Mouse (Mus musculus) T-helper 2 cell (primary cell): ENCODE data around the gene Mrpl52.

ENCODE experiments used
- in situ Hi-C: fragments of 300-600 bp; cut with MboI, MseI; formaldehyde crosslinking; loops from one replicate; pipeline ENCODE4 v1.15.1; 2025; ENCODE audit warnings: high pct_unique_total_duplicates

Mrpl52 gene

GRCm38 (mm10) chr14:54426689-54427398 is at the start of gene Mrpl52:
Gene Mrpl52, plus strand, starts transcription at chr14:54426909.
- in situ Hi-C loops, result loop anchor here (10.0 kb wide), 1 partner anchor 192 kb away; no protein-coding TSS in a partner anchor

DNA sequence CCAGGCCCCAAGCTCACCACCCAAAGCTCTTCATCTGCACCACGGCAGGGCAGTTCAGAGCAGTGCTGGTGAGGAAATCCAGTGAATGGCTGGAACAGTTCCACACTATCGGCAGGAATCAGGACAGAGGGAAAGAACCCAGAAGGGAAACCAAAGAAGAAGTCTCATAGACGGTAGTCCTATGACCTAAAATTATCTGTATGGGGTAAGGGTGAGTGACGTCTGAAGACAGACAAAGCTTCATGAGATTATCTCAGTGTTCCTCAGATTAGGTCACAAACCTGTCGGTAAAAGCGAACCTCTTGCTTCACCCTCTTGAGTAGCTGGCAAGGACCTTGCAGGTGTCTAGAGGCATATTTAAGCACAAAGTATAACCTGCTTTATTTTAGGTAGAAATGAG is 49.5 kb upstream of the Mrpl52 start:
- in situ Hi-C loops, result no loop called here

- in situ Hi-C loops, result no loop called here
Measured at GRCm38 (mm10) chr14:54379571-54379970, 47.1 kb upstream of the Mrpl52 start.

DNA sequence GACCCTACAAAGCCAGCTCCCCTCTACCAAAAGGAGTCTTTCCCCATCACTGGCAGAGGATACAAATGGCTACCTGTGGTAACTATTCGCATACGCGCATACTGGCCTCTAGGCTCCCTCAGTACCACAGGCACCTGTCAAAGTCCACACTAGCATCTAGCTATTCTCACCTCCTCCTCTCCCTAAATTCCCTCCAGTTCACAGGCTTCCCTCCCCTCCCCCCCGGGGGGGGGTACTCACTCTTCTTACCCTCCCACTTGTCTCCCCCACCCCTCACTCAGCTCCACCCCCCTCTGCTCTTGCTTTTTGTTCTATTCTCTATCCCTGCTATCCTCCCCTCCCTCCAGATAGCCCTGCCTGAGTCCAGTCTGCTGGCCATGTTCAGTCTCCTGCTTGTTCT is 46.1 kb upstream of the Mrpl52 start:
- in situ Hi-C loops, result loop anchor here (10.0 kb wide), 1 partner anchor 364 kb away; no protein-coding TSS in a partner anchor

DNA sequence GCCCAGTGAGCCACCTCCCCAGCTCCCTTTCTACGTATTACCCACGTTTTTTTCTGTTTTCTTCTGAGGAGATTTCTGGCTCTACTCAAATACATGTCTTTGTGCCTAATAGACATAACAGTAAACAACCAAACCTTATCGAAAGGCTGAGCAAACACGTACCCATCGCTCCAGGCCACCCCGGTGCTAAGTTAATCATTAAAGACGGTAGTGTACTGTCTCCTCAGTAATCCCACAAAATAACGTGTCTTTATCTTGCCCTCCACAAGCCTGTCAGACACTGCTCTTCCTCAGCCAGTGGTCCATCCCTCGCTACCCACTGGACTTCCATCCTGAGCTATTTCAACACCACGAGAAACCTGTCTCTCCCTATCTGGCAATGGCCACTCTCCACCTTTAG is 44.9 kb upstream of the Mrpl52 start:
- in situ Hi-C loops, result loop anchor here (10.0 kb wide), 1 partner anchor 363 kb away; no protein-coding TSS in a partner anchor

DNA sequence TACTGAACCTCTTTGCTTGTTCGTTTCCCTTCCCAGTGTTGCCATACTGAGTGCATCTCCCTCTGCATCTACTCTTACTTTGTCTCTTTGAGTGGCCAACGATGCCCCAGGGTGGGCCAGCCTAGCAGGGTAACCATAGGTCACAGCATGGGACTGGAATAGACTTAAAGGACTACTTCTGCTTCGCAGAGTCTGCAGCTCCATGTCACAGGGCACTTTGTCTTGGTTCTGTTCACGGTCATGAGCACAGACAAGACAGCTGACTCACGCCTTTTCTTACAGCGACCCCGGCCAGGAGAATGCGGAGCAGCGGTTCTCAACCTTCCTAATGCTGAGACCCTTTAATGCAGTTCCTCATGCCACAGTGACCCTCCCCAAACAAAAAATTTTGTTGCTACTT is 44.1 kb upstream of the Mrpl52 start:
- in situ Hi-C loops, result loop anchor here (10.0 kb wide), 1 partner anchor 362 kb away; no protein-coding TSS in a partner anchor

DNA sequence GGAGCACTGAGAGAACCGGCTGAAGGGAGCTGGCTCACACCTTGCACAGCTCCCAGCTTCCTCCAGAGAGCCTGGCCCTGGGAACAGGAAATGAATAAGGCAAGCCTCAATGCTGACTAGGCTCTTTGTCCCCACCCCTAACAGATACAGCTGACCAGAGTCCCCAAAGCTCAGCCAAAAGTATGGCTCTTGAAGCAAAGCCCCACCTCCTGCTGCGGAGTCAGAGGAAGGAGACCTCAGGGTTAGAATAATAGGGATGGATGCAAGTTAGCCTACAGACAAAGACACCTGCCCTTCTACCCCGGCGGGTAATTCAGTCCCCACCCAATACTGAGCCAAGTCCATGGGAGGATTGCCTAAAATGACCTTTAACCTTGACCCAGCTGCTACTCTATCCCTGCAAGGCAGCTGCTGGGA is 43.3 kb upstream of the Mrpl52 start:
- in situ Hi-C loops, result loop anchor here (10.0 kb wide), 1 partner anchor 361 kb away; no protein-coding TSS in a partner anchor

- in situ Hi-C loops, result loop anchor here (10.0 kb wide), 1 partner anchor 360 kb away; no protein-coding TSS in a partner anchor
Measured at GRCm38 (mm10) chr14:54384396-54384795, 42.3 kb upstream of the Mrpl52 start.

DNA sequence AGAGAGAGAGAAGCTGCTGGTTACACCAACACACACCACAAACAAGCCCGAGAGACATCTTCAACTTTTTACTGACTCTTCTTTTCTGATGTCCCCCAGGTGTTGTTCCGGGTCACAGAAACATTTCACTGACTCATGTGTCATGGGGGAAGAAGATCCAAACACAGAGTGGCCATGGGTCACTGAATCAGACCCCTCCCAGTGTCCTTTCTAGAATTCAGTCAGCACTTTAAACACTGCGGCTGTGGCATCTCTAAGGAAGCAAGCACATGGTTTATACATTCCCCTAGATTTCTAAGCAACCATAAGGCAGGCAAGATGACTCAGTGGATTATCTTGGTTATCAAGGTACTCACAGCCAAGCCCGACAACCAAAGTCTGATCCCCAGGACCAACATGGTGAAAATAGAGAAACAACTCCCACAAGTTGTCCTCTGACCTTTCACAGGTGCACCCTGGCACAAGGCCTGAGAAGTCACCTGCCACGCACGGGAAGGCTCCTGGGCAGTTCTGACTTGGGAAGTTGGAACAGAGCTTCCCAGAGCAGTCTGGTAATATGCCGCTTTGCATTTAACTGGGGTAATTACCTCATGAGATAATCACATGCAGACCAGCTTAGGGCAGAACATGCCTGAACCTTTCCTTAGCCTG is 40.6 kb upstream of the Mrpl52 start:
- in situ Hi-C loops, result loop anchor here (10.0 kb wide), 1 partner anchor 359 kb away; no protein-coding TSS in a partner anchor

DNA sequence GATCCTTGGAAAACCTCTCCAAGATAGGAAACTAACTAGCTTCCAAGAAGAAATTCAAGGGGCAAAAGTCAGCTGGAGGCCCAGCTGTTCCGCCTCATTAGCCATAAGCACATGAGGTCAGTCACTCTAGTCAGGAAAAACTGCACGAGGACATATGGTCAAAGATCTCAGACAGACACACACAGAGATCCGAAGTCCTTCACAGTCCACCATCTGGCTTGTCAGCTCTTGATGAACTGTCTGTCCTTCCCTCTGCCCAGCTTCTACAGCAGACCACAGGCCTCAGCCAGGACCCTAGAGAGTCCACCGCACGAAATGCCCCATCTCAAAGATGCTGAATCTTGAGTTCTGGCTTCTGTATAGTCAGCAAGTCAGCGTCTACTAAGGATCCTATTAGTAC is 39.2 kb upstream of the Mrpl52 start:
- in situ Hi-C loops, result loop anchor here (10.0 kb wide), 1 partner anchor 357 kb away; no protein-coding TSS in a partner anchor

GRCm38 (mm10) chr14:54390843-54391242 is 35.9 kb upstream of the Mrpl52 start:
- in situ Hi-C loops, result no loop called here

- in situ Hi-C loops, result no loop called here
Measured at GRCm38 (mm10) chr14:54393794-54394193, 32.9 kb upstream of the Mrpl52 start.

DNA sequence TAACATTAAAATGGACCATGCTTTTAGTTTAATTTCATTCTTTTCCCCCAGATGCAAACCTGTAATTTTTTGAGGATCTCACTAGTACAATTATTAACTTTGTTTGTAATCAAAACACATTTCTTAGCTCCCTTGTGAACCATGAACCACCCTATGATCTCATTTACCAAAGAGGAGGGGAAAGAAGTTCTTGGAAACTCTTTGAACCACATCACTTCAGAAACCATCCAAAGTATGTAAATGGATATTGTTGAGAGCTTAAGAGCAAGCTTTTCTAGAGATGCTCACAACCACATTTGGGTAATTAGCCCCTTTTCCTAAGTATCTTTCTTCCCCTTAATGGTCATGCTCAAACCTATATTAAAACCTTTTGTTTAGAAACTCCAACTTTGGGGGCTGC is 32.4 kb upstream of the Mrpl52 start:
- in situ Hi-C loops, result no loop called here

- in situ Hi-C loops, result no loop called here
Measured at GRCm38 (mm10) chr14:54396685-54397084, 30.0 kb upstream of the Mrpl52 start.

DNA sequence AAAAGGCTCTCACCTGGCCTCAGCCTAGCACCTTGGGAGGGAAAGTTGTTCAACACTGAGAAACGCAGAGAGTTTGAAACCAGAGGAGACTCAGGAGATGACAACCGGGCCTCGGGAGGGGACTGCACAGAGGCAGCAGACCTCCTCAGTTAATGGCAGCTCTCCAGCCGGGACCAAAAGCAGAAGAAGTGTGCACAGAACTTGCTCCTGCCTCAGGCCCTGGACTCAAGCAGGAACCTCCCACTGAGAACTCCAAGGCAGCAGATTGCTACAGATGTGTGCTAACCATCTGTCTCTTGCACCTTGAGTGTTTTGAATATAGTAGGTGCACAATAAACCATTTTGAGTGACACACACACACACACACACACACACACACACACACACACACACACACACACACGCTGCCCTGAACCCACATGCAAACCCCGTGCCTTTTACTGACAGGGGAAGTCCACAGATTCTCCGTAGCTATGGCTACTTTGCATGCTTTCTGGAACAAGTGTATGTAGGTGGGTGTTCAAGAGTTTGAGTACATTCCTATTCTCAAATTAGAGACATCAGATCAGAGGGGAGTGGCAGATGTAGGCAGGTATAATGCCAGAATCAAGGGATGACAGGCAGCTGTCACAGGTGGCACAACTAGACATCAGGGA is 28.7 kb upstream of the Mrpl52 start:
- in situ Hi-C loops, result no loop called here

DNA sequence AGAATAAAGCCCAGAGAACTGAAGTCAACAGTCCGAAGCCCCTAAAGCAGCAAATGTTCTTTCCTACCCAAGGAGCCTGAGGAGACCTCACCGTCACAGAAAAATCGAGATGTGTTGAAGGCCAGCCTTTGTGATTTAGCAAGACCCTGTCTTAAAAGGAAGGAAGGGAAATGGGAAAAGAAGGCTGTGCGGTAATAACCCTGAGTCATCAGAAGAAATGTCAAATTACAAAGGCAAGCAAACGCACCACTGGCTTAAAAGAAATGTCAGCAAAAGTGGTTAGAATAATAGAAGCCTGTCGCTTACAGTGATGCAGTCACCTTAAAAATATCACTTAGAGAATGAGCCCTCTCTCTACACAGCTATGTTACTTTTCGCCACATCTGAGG is 28.2 kb upstream of the Mrpl52 start:
- in situ Hi-C loops, result no loop called here

GRCm38 (mm10) chr14:54398921-54399382 is 27.8 kb upstream of the Mrpl52 start:
- in situ Hi-C loops, result no loop called here

GRCm38 (mm10) chr14:54401723-54402122 is 25.0 kb upstream of the Mrpl52 start:
- in situ Hi-C loops, result no loop called here

DNA sequence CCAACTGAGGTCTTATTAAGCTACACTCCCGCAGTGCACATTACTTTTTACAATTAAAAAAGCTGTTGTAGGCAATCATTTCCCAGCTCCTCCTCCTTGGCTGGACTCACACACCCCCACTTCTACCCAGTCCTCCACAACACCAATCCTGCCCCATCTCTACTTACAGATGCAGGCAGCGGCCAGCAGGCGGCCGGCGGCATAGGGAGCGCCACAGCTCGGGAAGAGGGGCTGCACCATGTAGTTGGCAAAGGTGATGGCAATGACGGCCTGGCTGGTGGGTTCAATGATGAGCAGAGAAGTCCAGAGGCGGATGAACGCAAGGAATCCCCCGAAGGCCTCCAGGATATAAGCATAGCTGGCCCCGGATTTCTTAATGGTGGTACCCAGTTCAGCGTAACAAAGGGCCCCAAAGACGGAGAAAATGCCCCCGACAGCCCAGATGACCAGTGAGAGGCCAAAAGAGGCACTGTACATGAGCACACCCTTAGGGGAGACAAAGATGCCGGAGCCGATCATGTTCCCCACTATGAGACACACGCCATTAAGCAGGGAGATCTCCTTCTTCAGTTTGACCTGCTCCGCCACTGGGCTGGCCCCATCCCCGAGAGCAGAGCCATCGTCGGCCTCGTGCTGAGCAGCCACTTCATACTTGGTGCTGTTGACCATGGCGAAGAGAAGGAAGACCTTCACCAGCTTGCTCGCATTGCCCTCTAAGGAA is 18.2 kb upstream of the Mrpl52 start:
- in situ Hi-C loops, result no loop called here

- in situ Hi-C loops, result no loop called here
Measured at GRCm38 (mm10) chr14:54409057-54409645, 17.6 kb upstream of the Mrpl52 start.
